Mouse (Mus musculus): Measurements from ENCODE around the gene Nrn1.

Gene Nrn1

GRCm38 (mm10) chr13:36724533-36725470, 10.1 kb downstream of the Nrn1 start:
- DNase-seq: peak; percentile 71

DNA sequence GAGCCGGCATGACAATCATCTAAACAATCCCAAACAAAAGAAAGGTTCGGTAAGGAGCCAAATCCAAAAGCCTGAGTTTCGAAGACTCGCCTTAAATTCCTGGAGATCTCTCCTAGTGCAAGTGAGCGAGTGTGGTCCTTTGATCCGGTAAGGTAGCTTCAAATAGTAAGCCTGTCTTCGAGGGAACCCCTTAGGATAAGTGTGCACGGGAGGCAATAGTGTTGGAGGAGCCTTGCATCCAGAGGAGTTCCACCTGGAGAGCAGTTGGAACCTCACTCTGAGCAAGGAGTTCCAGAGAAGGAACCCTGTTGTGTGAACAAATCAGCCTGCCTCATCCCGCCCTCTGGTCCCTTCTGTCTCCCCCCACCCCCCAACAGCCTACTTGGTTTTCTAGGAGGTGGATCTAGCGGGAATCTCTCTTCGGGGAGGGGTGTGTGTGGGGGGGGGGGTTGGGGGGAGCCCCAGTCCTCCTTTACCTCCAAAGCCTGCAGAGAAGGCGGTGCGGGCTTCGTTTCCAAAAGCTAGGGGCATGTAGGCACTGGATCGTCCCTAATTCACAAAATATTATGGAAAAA, 11.1 kb downstream of the Nrn1 start:
- peak; percentile 13 for DNase-seq

GRCm38 (mm10) chr13:36722309-36722708, 12.6 kb downstream of the Nrn1 start:
- DNase-seq: no peak

DNA sequence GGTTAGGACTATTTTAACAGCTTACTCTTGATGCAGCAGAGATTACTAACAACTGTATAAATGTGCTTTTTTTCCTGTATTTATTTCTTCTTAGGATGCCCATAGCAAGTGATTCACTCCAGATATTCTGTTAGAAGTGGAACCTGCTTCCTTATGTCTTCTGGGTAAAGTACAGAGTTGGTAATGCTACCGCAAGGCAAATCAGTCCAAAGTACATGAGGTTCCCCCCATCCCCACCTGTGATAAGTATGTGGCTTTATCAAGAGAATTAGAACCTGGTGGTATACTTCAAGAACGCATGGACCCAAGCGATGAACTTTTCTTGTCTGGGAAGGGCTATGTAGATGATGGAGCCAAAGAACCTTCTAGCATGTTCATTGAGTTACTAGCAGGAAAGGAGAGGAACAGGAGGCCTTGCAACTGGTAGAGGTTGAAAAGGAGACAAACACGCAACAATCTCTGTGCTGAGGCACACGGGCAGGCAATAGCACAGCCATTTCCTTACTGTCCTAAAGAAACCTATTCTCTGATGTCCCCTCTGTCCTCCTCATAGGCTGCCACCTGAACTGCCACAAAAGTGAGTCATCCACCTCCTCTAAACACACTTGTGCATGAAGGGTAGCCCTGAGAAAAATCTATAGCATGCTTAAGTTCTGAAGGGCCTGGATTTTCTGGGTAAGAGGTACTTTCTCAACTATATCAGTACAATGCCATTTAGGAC, 14.5 kb downstream of the Nrn1 start:
- DNase-seq: no peak

GRCm38 (mm10) chr13:36717376-36717775, 17.6 kb downstream of the Nrn1 start:
- DNase-seq: no peak

GRCm38 (mm10) chr13:36716708-36717107, 18.2 kb downstream of the Nrn1 start:
- DNase-seq: no peak

GRCm38 (mm10) chr13:36714101-36714500, 20.8 kb downstream of the Nrn1 start:
- no peak for DNase-seq

- DNase-seq: no peak
Measured at GRCm38 (mm10) chr13:36707088-36707690, 27.7 kb downstream of the Nrn1 start.

DNA sequence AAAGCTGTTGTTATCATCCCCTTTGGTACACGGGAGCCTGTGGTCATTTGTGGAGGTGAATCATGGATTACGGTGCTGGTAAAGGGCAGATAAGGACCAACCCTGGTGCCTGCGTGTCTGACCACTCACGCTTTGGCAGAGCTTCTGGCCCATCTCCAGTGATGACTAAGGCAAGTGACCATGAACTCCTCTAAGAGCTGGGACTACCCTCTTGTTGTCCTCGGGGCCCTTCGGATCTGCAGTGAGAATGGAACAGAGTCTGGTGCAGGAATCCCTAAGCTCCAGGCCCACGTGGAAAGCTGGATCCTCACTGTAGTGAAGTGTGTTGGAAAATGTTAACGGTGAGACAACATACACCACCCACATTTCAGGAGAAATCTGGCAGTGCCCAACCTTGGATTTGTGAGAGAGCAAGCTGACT, 38.6 kb downstream of the Nrn1 start:
- DNase-seq: no peak

- DNase-seq: no peak
Measured at GRCm38 (mm10) chr13:36695516-36696201, 39.3 kb downstream of the Nrn1 start.

DNA sequence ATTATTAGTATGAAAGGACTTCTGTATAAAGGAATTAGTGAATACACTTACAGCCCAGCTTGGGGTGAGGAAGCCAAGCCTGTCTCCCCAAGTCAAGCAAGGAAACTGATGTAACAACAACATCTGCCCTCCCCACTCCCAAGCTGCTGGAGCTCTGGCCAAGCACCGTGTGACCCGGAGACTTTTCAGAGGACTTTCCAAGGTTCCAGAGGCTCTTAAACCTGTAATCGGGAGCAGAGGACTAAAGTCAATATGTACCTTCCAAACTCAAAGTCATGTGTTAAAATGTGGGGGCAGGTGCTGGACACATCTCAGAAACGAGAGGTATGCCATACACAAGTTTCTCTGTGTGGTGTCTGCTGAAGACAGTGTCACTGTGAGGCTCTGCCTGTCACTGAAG, 51.4 kb downstream of the Nrn1 start:
- no peak for DNase-seq

- DNase-seq: no peak
Measured at GRCm38 (mm10) chr13:36680690-36681355, 54.1 kb downstream of the Nrn1 start.

GRCm38 (mm10) chr13:36679345-36679744, 55.6 kb downstream of the Nrn1 start:
- DNase-seq: no peak
